Mouse (Mus musculus) lung, postnatal 0 days (tissue): Measurements from ENCODE around the gene Btbd11.

Experiments
- CTCF ChIP-seq: IDR thresholded peaks from 2 replicates; pipeline ENCODE4 v1.5.1; 2016; ENCODE audit warnings: antibody characterized with exemption, mild to moderate bottlenecking
- EP300 ChIP-seq: IDR thresholded peaks from 2 replicates; pipeline ENCODE4 v1.6.1; 2016; ENCODE audit warnings: antibody characterized with exemption, mild to moderate bottlenecking, control low read depth

DNA sequence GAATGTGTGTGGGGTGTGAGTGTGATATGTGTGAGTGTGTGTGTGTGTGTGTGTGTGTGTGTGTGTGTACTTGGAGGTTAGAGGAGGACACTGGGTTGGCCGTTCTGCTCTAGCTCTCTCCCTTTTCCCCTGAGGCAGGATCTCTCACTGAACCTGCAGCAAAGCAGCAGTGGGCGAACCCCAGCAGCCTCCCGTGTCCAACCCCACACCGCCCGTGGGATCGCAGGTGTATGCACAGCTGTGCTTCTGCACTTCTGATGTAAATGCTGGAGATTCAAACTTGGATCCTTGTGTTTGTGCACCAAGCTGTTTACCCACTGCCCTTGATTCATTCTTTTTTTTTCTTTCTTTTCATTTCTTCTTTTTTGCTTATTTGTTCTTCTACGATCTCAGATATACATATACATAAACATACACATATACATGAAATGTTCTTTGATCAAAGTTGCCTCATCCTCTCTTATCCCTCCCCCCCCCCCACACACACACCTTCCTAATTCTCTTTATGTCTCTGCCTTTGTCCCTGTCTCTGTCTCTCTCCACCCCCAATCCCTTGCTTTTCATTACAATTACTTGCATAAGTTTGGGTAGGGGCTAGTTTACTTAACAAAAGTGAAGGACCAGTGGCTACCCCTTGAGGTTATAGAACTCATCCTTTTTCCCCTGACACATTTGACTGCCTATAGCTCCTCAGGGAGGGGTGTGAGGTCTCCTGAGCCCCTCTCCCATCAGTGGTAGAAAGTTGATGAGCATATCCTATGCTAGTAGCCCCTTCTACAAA lies 120.8 kb downstream of the Btbd11 start:
- TF ChIP-seq CTCF (no peak), EP300 (no peak)
